Mouse (Mus musculus) activated CD4-positive, CD25-positive, alpha-beta regulatory T cell (primary cell): ENCODE data around the gene Slc35c2. TPM values are rescaled to one million over a fixed set of nuclear protein-coding genes. Genes with fewer than 3 reads are reported as not detected.

Experiments used
- polyA plus RNA-seq, 2 experiments: library from polyadenylated mRNA; unstranded; fragments of 100-300 nt; shearing (Covaris generic); gene quantifications; one replicate each; pipeline ENCODE4 v1.2.1; 2017

Gene Slc35c2
- 10 to 100 TPM; 40.2 to 46.9 TPM for polyA plus RNA-seq

GRCm38 (mm10) chr2:165287202-165287984 lies at the start of gene Slc35c2:
TSS of gene Slc35c2 (minus strand) at chr2:165287869.

GRCm38 (mm10) chr2:165326304-165327190 lies 38.9 kb upstream of the Slc35c2 start, which contains the start of gene Elmo2:
TSS of gene Elmo2 (minus strand) at chr2:165326479.

GRCm38 (mm10) chr2:165234613-165235291 lies 52.9 kb downstream of the Slc35c2 start, which contains the start of gene Cdh22:
TSS of gene Cdh22 (minus strand) at chr2:165234853.

Other genes with a start within 250 kb of the Slc35c2 start
- 1 to 10 TPM in 1 of 2 experiments, under 1 TPM in 1; 0.67 to 3.4 TPM for gene Cd40, start 232.2 kb downstream of the Slc35c2 start, polyA plus RNA-seq
- not detected for gene 1700025C18Rik, start 197.1 kb downstream of the Slc35c2 start, polyA plus RNA-seq
- gene Cdh22, start 53.0 kb downstream of the Slc35c2 start, polyA plus RNA-seq: under 1 TPM in 1 of 2 experiments, not detected in 1; 0.11 TPM
- gene Elmo2, start 38.6 kb upstream of the Slc35c2 start, polyA plus RNA-seq: 10 to 100 TPM; 49.3 to 57.7 TPM
- under 1 TPM in 1 of 2 experiments, not detected in 1; 0.11 TPM for gene Zfp663, start 80.9 kb upstream of the Slc35c2 start, polyA plus RNA-seq
- gene Zfp334, start 100.4 kb upstream of the Slc35c2 start, polyA plus RNA-seq: not detected
- under 1 TPM in 1 of 2 experiments, not detected in 1; 0.38 TPM for gene Ocstamp, start 112.5 kb upstream of the Slc35c2 start, polyA plus RNA-seq
- gene Slc13a3, start 185.4 kb upstream of the Slc35c2 start, polyA plus RNA-seq: under 1 TPM; 0.06 to 0.10 TPM
- gene Trp53rka, start 205.5 kb upstream of the Slc35c2 start, polyA plus RNA-seq: 10 to 100 TPM; 33.8 to 38.8 TPM
- gene Slc2a10, start 215.9 kb upstream of the Slc35c2 start, polyA plus RNA-seq: under 1 TPM in 1 of 2 experiments, not detected in 1; 0.17 TPM